ENCODE assay signal across 8 mouse cellular contexts in the genomic region with DNA sequence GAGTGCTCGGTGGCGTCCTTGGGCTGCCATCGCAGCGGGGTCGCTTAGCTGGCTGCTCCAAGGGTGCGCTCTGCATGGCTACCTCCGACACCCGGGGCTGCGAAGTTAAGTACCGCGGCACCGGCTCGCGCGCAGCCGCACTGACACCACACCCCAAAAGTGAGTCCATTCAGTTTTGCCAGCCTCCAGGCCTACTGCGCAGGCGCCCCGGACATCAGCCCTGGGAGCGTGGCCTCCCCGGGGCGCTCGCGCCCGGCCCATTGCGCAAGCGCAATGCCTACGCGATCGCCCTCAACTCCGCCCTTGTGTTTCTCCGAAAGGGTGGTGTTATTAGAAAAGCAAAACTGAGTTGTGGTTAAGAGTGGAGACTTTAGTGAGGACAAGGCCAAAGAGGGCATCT. TPM values are rescaled to one million over a fixed set of nuclear protein-coding genes. Genes with fewer than 3 reads are reported as not detected.
A peak's percentile ranks its signal among the peaks of the same experiment; 100 is the strongest.
DNase-seq lines count a peak whose midpoint lies in the region; ATAC-seq and TF ChIP-seq lines count a peak whose summit lies in the region.

A gene (minus strand): TSS at position 252 of the 400 bp plus-strand sequence.

- peak within 1 kb of the TSS; percentile 84 for H3K4me3 ChIP-seq in hindbrain, embryonic 10.5 days
- H3K4me3 ChIP-seq in lung, postnatal 0 days (ENCODE audit: low read depth, low read length), result peak within 1 kb of the TSS; percentile 67

- peak within 1 kb of the TSS; percentile 79 for H3K4me2 ChIP-seq in lung, postnatal 0 days (replicated peaks; ENCODE audit: low read depth, low read length)

- H3K9ac ChIP-seq in lung, postnatal 0 days (replicated peaks; ENCODE audit: low read depth), result peak within 1 kb of the TSS; percentile 71

- TF ChIP-seq EP300 in lung, postnatal 0 days (IDR thresholded peaks at IDR 0.05), result no peak

- under 1% methylated on average over 32 of the region's 32 CpGs for WGBS in hindbrain, embryonic 10.5 days
- under 1% methylated on average over 32 of the region's 32 CpGs for WGBS in lung, postnatal 0 days

- H3K27me3 ChIP-seq in hindbrain, embryonic 10.5 days (ENCODE audit: insufficient read depth, poor library complexity, severe bottlenecking), result no peaks in the 10 kb centered on the region
- no peaks in the 10 kb centered on the region for H3K27me3 ChIP-seq in lung, postnatal 0 days (replicated peaks; ENCODE audit: insufficient read depth, low read length)

- peak within 1 kb of the TSS; percentile 87 for H3K27ac ChIP-seq in hindbrain, embryonic 10.5 days
- H3K27ac ChIP-seq in lung, postnatal 0 days (ENCODE audit: low read length), result peak within 1 kb of the TSS; percentile 91

- peaks cover 9% of the 10 kb centered on the region; the same call in 1 of the 2 replicates for H3K9me3 ChIP-seq in hindbrain, embryonic 10.5 days
- no peaks in the 10 kb centered on the region for H3K9me3 ChIP-seq in lung, postnatal 0 days (ENCODE audit: low read length)

- DNase-seq in MEL-GATA-1-ER (ENCODE audit: extremely low read depth, low read depth), result peak; percentile 81
- peak; percentile 93 for DNase-seq in cerebellum, adult 8-10 months
- peak; percentile 92 for DNase-seq in hindbrain, embryonic 10.5 days (ENCODE audit: low spot score)
- peak; percentile 93 for DNase-seq in layer of hippocampus, adult 9-11 months
- DNase-seq in lung, postnatal 0 days (ENCODE audit: low spot score), result peak; percentile 98
- DNase-seq in ovary, postnatal 14 days (ENCODE audit: low spot score), result peak; percentile 87
- DNase-seq in thymus, postnatal 14 days, result peak; percentile 67

- ATAC-seq in frontal cortex, adult (ENCODE audit: low TSS enrichment), result peak; percentile 98
- peak; percentile 92 for ATAC-seq in lung, postnatal 0 days

- peaks cover 15% of the 10 kb centered on the region for H3K4me1 ChIP-seq in hindbrain, embryonic 10.5 days (replicated peaks)
- no peaks in the 10 kb centered on the region; the same call in 1 of the 2 replicates for H3K4me1 ChIP-seq in lung, postnatal 0 days (ENCODE audit: insufficient read depth, low read depth, low read length)

- H3K36me3 ChIP-seq in hindbrain, embryonic 10.5 days, result no peaks in the 10 kb centered on the region
- no peaks in the 10 kb centered on the region for H3K36me3 ChIP-seq in lung, postnatal 0 days (ENCODE audit: insufficient read depth, low read length)

- peak; percentile 39 for TF ChIP-seq CTCF in lung, postnatal 0 days (IDR thresholded peaks at IDR 0.05)

RNA-seq across cellular contexts. Expression of the gene that starts here (rescaled TPM):
- 18.8 and 22.9 TPM in 2 replicates for polyA plus RNA-seq in hindbrain, embryonic 10.5 days (2016; fragmentation: Nextera tagmentation; extraction: Ambion mirVana)
- polyA plus RNA-seq in lung, postnatal 0 days (2015; fragmentation: Nextera tagmentation; extraction: Ambion mirVana), result 103 and 110 TPM in 2 replicates

Comparison
In these comparisons a context has a peak if more than half of its experiments do, and no peak if none do; other contexts are left out.
1. Peak in every context shown above with its lines: DNase-seq, ATAC-seq, H3K4me3 ChIP-seq and H3K27ac ChIP-seq.